Mouse (Mus musculus) left cerebral cortex, postnatal 14 days (tissue): Measurements from ENCODE around the gene Zfp385c. TPM values are rescaled to one million over a fixed set of nuclear protein-coding genes. Genes with fewer than 3 reads are reported as not detected.

Source experiments
- DNase-seq, 2 experiments: peaks; one replicate each; pipeline ENCODE4 v3.0.0; 2021 to 2022; ENCODE audit warnings: low spot score in 2 of 2, mixed read lengths in 1 of 2
- intact Hi-C: fragments of 180-260 bp; cut with DNase I; formaldehyde crosslinking; loops from one replicate; pipeline ENCODE4 v1.15.1; 2025
- total RNA-seq, 2 experiments: library from RNA; stranded (reverse); gene quantifications; 2 replicates each; pipeline ENCODE4 v1.2.3; 2021

Zfp385c gene
- total RNA-seq, 2 experiments from 2014 or later: 0.19 to 0.33 TPM

- intact Hi-C loops: loop anchor here (10.0 kb wide), 1 partner anchor 235 kb away; no protein-coding TSS in a partner anchor
- no peak for DNase-seq
These were observed 27.1 kb upstream of the Zfp385c start for GRCm38 (mm10) chr11:100719312-100719711.

DNA sequence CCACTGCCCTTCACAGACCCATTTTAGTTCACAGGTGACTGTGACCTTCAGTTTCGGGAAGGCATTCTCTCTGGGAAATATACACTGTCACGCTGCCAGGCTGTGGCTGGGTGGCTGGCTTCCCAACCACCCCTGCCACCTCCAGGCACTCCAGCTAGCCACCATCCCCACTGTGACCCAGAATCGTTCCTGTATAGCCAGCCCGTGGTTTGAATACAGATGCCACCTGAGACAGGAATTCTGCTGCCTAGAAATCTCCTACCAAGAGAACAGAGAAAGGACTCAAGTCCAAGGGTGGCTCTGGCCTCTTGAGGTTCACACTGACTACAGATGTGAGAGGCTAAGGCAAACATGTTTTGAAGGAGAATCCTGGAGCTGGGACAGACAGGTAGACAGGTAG lies 26.6 kb upstream of the Zfp385c start:
- intact Hi-C loops: loop anchor here (10.0 kb wide), 1 partner anchor 236 kb away; no protein-coding TSS in a partner anchor
- DNase-seq: no peak

DNA sequence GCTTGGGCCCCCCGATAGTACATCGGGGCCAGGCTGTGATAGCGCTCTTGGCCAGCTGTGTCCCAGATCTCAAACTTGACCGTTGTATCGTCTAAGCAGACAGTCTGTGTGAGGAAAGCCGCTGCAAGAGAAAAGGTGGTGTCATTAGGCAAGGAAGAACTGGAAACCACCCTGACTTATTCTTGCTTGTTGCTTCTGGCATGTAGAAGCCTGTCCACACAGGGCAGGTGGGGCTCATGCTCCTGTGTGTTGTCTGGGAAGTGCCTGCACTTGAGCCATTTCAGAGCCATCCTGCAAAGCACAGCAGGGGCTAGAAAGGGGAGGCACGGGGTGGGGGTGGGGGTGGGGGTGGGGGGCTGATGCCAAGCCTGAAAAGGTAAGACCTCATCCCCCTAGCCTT lies 26.2 kb upstream of the Zfp385c start:
- DNase-seq: no peak
- intact Hi-C loops: loop anchor here (10.0 kb wide), 1 partner anchor 236 kb away; no protein-coding TSS in a partner anchor

DNA sequence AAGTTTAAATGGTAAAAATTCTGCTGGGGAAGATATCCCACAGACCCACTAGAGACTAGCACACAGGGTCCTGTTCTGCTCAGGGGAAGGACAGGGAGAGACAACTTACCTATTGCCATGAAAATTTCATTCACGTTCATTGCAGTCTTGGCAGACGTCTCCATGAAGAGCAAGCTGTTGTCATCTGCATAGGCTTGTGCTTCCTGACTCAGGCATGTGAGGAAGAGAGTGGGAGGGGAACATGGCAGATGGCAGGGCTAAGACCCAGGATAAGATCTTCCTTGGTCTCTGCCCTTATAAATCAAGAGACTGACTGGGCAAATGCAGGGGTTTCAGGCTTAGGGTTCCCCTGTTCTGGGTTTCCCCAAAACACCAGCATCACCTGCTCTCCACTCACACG lies 24.4 kb upstream of the Zfp385c start:
- intact Hi-C loops: loop anchor here (10.0 kb wide), 1 partner anchor 238 kb away; no protein-coding TSS in a partner anchor
- DNase-seq: peak in 1 of 2 experiments; percentile 62

DNA sequence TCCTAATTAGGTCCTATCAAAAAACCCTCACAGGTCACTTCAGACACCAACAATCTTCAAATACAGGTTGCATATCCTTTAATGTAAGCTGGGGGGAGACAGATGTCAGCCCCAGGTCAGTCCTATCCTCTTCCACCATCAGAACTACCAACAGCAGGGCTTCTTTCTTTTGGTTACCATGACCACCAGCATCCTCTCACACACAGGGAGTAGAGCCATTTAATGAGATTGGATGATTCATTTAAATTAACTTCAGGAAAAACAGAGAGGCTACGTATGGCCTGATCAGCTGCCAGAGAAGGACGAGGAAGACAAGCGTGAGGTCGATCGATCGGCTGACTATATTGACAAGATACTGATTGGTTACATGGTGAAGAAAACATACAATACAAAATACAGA lies 22.7 kb upstream of the Zfp385c start:
- intact Hi-C loops: loop anchor here (2.0 to 10.0 kb wide), 2 partner anchors 46 to 240 kb away; no protein-coding TSS in a partner anchor
- peak in 1 of 2 experiments; percentile 66 for DNase-seq

- DNase-seq: peak; percentile 90 to 91
- intact Hi-C loops: loop anchor here (2.0 to 10.0 kb wide), 2 partner anchors 46 to 240 kb away; no protein-coding TSS in a partner anchor
These were observed 22.3 kb upstream of the Zfp385c start for GRCm38 (mm10) chr11:100714534-100714915.

DNA sequence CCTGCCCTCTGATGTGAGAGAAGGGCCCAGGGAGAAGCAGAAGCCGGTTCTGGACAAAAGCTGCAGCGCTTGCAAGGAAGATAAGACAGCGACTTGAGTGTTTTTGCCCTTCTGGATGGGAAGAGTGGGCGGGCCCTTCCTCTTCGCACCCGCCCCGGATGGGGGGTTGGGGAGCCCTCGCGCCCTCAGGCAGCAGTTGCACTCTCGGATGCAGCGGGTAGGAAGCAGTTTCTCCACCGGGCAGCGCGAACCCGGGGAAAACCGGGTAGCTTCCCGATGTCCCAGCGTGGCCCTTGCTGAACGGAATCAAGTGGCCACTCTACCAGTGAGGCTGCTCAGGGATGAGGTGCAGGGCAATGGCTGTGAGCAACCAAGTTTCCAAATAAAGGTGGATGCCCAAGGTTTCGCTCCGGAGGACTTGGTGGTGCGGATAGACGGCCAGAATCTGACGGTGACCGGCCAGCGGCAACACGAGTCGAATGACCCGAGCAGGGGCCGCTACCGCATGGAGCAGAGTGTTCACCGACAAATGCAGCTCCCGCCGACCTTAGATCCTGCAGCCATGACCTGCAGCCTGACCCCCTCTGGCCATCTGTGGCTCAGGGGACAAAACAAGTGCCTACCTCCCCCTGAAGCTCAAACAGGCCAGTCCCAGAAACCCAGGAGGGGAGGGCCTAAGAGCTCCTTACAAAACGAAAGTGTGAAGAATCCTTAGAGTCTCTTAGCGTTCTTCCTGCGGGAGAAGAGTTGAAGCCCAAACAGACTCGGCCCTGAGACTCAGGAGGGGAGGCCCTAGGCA lies 21.7 kb upstream of the Zfp385c start, which contains the start of gene Hspb9:
Gene Hspb9, plus strand, starts transcription at position 116 of the 799 bp plus-strand sequence.
- peak; percentile 60 to 61 for DNase-seq
- intact Hi-C loops: loop anchor here (2.0 to 10.0 kb wide), 2 partner anchors 47 to 241 kb away; no protein-coding TSS in a partner anchor

DNA sequence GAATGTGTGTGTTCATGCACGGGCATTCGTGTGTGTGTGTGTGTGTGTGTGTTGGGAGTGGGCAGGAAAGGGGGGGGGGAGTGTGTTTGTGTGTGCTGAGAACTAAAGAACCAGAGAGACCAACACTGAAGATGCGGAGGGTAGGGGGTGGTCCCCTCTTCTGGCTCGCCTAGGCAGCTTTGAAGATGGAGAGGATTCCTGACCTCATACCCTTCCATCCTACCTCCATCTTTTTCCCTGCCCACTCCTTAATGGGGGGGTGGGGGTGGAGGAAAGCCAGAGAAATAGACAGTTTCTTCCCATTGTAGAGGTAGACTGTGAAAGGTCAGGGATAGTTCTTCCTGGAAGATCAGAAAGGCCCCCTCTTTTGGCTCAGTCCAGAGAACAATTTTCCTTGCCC lies 20.9 kb upstream of the Zfp385c start:
- intact Hi-C loops: loop anchor here (10.0 kb wide), 1 partner anchor 242 kb away; no protein-coding TSS in a partner anchor
- DNase-seq: no peak

DNA sequence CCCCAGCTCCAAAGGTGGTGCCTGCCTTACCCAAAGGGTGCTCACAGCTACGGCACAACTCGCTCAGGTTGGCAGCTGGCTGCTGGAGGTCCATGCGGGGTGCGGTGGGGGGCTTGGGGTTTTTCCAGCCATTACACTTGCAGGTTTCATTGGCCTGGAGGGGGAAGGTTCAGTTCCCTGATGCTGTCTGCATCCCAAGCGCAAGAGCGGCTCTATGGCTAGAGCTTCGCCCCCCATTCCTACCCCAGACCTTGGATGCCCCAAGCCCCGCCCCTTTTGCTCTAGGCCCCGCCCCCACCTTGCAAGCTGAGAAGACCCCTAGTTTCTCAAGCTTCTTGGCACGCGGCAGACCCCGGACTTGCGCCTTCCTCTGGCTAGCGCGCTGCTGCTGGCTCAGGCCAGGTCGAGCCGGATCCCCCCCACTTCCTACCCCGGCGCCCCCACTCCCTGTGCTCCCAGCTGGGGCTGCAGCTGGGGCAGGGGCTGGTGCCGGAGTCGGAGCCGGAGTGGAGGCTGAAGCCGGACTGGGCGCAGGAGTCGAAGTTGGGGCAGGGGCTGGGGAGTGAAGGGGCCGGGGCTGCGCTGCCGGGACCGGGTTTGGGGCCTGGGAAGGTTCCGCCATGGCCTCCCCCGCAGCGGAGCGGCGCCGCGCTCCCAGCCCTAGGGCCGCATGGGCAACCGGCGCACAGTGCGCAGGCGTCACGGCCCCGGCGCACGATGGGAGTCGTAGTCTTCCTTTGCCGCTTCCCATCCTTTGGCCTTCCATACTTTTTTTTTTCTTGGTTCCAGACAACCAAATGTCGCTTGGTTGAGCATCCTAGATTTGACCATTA lies 19.7 kb upstream of the Zfp385c start, which contains the start of gene Kat2a:
Gene Kat2a, minus strand, starts transcription at position 683 of the 833 bp plus-strand sequence.
- peak; percentile 84 to 88 for DNase-seq
- intact Hi-C loops: loop anchor here (10.0 kb wide), 1 partner anchor 243 kb away; no protein-coding TSS in a partner anchor

GRCm38 (mm10) chr11:100710977-100711376 lies 18.7 kb upstream of the Zfp385c start:
- intact Hi-C loops: loop anchor here (10.0 kb wide), 1 partner anchor 244 kb away; no protein-coding TSS in a partner anchor
- DNase-seq: no peak

- DNase-seq: no peak
- intact Hi-C loops: loop anchor here (10.0 kb wide), 1 partner anchor 244 kb away; no protein-coding TSS in a partner anchor
These were observed 18.3 kb upstream of the Zfp385c start for GRCm38 (mm10) chr11:100710528-100710927.

DNA sequence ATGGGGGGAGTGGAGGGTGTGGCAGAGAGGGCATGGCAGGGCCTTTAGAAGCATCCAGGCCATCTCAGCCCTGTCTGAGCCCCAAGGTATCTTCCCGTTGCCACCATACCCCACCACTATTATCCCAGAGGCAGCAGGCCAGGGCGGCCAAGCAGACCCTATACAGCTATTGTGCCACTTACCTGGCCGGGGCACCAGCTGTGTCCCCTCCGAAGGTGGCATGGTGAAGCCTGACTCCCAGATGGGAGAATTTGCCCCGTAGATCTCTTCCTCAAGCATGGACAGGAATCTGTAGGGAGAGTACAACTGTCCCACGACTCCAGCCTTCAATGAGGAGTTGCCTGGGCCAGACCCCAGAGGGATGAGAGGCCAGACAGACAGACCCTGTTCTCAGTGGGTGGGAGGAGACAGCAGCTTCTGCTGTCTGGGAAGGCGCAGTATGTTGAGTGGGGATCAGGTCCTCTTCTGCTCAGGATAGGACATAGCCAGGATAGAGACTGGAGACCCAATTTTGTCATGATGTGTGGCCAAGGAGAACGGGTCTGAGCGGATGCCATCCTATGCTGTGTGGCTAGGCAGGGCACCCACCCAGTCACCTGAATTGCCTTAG lies 17.1 kb upstream of the Zfp385c start:
- no peak for DNase-seq
- intact Hi-C loops: no loop called here

- no peak for DNase-seq
- intact Hi-C loops: no loop called here
These were observed 13.0 kb upstream of the Zfp385c start for GRCm38 (mm10) chr11:100705095-100705747.

DNA sequence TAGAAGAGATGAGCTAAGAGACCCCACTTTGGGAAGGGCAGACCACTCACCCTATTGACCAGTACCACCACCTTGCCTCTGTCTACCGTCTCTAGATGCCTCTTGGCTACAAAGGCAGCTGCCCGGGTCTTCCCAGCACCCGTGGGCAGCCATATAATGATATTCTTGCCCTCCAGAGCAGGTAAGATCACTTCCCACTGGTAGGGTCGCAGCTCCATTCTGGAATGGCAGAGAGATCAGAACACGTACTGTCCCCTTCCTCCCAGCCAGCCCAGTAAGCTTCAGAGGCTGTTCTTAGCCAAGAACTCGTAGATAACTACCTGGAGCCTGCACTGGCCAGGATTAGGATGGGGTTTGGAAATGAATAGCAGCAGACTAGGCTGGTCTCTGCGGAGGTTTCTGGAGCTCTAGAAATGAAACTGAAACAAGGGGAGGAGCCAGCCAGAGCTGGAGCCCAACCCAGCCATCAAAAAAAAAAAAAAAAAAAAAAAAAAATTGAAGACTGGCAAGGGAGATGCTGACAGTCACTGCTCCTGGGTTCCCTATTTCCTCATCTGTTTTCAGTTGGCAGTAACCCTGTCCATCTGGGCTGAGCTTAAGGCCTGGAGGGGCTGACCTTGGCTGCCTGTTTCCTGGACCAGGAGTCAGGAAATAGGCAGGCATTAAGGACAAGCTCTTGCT lies 11.7 kb upstream of the Zfp385c start, which contains the start of gene Dhx58:
Gene Dhx58, minus strand, starts transcription at position 421 of the 681 bp plus-strand sequence.
- intact Hi-C loops: loop anchor here (2.0 kb wide), 2 partner anchors 75 to 133 kb away; no protein-coding TSS in a partner anchor
- DNase-seq: no peak

DNA sequence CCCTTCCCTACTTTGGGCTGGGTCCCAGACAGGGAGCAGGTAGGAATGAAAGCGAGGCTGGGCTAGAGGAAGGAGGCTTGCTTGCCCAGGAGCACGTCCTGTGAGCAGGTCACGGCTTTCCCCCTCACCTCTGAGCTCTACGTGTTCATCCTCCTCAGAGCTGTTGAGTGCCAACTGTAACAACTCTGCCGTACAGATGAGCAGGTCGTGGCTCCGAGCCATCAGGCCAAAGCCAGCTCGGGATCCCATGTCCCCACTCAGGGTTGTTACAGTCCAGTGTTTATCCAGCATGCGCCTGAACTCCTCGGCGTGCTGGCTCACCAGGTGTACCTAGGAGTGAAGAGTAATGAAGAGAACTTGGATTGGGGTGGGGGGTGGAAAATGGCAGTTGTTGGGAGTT lies 11.1 kb upstream of the Zfp385c start:
- no peak for DNase-seq
- intact Hi-C loops: loop anchor here (2.0 kb wide), 2 partner anchors 75 to 133 kb away; no protein-coding TSS in a partner anchor

DNA sequence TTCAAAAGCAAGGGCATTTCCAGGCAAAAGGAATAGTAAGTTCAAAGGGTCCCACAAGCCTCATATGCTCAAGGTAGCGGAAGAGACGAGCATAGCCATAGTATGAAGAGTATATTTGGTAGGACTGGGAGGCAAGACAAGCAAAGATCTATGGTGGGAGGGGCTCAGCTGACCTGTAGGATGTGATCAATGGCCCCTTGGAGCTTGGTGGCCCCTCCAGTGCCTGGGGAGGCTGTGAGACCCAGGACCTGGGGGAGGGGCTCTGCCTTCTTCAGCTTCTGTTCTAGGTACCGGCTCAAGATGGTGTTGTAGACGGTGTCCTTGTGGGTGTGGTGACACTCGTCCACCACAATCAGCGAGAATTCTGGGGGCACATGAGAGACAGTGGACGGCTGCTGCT lies 10.7 kb upstream of the Zfp385c start:
- intact Hi-C loops: loop anchor here (2.0 kb wide), 2 partner anchors 74 to 132 kb away; no protein-coding TSS in a partner anchor

GRCm38 (mm10) chr11:100702081-100702851 lies 10.0 kb upstream of the Zfp385c start:
- DNase-seq: peak; percentile 73 to 78
- intact Hi-C loops: loop anchor here (2.0 kb wide), 2 partner anchors 73 to 131 kb away; no protein-coding TSS in a partner anchor

More for the DNA sequence above, 10.7 kb upstream of the Zfp385c start:
- DNase-seq: no peak
